Mouse (Mus musculus): ENCODE measurements around the gene Ogg1.

- TF ChIP-seq CTCF (IDR thresholded peaks at IDR 0.05; ENCODE audit: low read depth) (no peak), EP300 (IDR thresholded peaks at IDR 0.05; ENCODE audit: low read depth) (no peak)
Measured at GRCm38 (mm10) chr6:113282969-113283368, 43.8 kb upstream of the Ogg1 start.
